Mouse (Mus musculus): ENCODE results near the gene Stx11.
A peak's percentile ranks its signal among the peaks of the same experiment; 100 is the strongest.
"Not testable (repeated sequence)": the region's sequence is repeated elsewhere in the genome, so short reads cannot be mapped to it uniquely, and the experiment has no call there.

Stx11 gene

GRCm38 (mm10) chr10:12955831-12956230, 8.3 kb downstream of the Stx11 start:
- peak; percentile 42 for DNase-seq

- DNase-seq, result not testable (repeated sequence)
Measured at GRCm38 (mm10) chr10:12951358-12951757, 12.7 kb downstream of the Stx11 start.

GRCm38 (mm10) chr10:12949299-12949698, 14.8 kb downstream of the Stx11 start:
- peak; percentile 48 for DNase-seq

GRCm38 (mm10) chr10:12947606-12948005, 16.5 kb downstream of the Stx11 start:
- no peak for DNase-seq

GRCm38 (mm10) chr10:12941018-12941761, 22.9 kb downstream of the Stx11 start:
- no peak for DNase-seq

- no peak for DNase-seq
Measured at GRCm38 (mm10) chr10:12938763-12939162, 25.3 kb downstream of the Stx11 start.

GRCm38 (mm10) chr10:12936079-12936478, 28.0 kb downstream of the Stx11 start:
- no peak for DNase-seq

GRCm38 (mm10) chr10:12935575-12935974, 28.5 kb downstream of the Stx11 start:
- DNase-seq, result no peak

- DNase-seq, result peak; percentile 10
Measured at GRCm38 (mm10) chr10:12931492-12932400, 32.4 kb downstream of the Stx11 start.

- no peak for DNase-seq
Measured at GRCm38 (mm10) chr10:12930351-12930905, 33.7 kb downstream of the Stx11 start.

- peak; percentile 23 for DNase-seq
Measured at GRCm38 (mm10) chr10:12929857-12930174, 34.3 kb downstream of the Stx11 start.

- DNase-seq, result no peak
Measured at GRCm38 (mm10) chr10:12929149-12929856, 34.8 kb downstream of the Stx11 start.

GRCm38 (mm10) chr10:12928193-12928592, 35.9 kb downstream of the Stx11 start:
- DNase-seq, result no peak

- peak; percentile 98 for DNase-seq
Measured at GRCm38 (mm10) chr10:12922574-12923353, 41.3 kb downstream of the Stx11 start.

- DNase-seq, result no peak
Measured at GRCm38 (mm10) chr10:12922077-12922573, 42.0 kb downstream of the Stx11 start.

GRCm38 (mm10) chr10:12921551-12922040, 42.5 kb downstream of the Stx11 start:
- DNase-seq, result peak; percentile 37

- DNase-seq, result peak; percentile 77
Measured at GRCm38 (mm10) chr10:12919287-12919686, 44.8 kb downstream of the Stx11 start.

- DNase-seq, result no peak
Measured at GRCm38 (mm10) chr10:12917626-12918025, 46.5 kb downstream of the Stx11 start.

- no peak for DNase-seq
Measured at GRCm38 (mm10) chr10:12916376-12916775, 47.7 kb downstream of the Stx11 start.

GRCm38 (mm10) chr10:12915826-12916225, 48.3 kb downstream of the Stx11 start:
- DNase-seq, result no peak

- DNase-seq, result no peak
Measured at GRCm38 (mm10) chr10:12914203-12914602, 49.9 kb downstream of the Stx11 start.

All from lung, postnatal 36 days (tissue).